8 mouse cellular contexts compared by ENCODE assay signal in genomic region chr5:91402339-91403211, GRCm38 (mm10). TPM values are rescaled to one million over a fixed set of nuclear protein-coding genes. Genes with fewer than 3 reads are reported as not detected.
DNase-seq lines count a peak whose midpoint lies in the region; ATAC-seq and TF ChIP-seq lines count a peak whose summit lies in the region.

Gene Btc (minus strand): TSS chr5:91402994.

- peak within 1 kb of the TSS; percentile 47 for H3K4me3 ChIP-seq in erythroblast, embryonic 14.5 days (replicated peaks)
- H3K4me3 ChIP-seq in embryonic fibroblast, embryonic 13.5 days (ENCODE audit: insufficient read depth, low read length), result peak within 1 kb of the TSS; percentile 43
- peak within 1 kb of the TSS; percentile 51 for H3K4me3 ChIP-seq in heart, embryonic 12.5 days
- peak within 1 kb of the TSS; percentile 54 for H3K4me3 ChIP-seq in kidney, embryonic 16.5 days (ENCODE audit: low read length)
- peak within 1 kb of the TSS; percentile 48 for H3K4me3 ChIP-seq in liver, embryonic 12.5 days

- no peak for TF ChIP-seq POLR2A in embryonic fibroblast, embryonic 13.5 days (IDR thresholded peaks at IDR 0.05; ENCODE audit: low read depth, low read length)

- peak within 1 kb of the TSS; percentile 81 for H3K9ac ChIP-seq in heart, embryonic 12.5 days
- peak within 1 kb of the TSS; percentile 68 for H3K9ac ChIP-seq in kidney, embryonic 16.5 days (replicated peaks; ENCODE audit: low read length)
- peak within 1 kb of the TSS; percentile 44; the same call in 1 of the 2 replicates for H3K9ac ChIP-seq in liver, embryonic 12.5 days

- ATAC-seq in erythroblast, adult 5-6 weeks (replicated peaks; ENCODE audit: low FRiP score, poor library complexity, severe bottlenecking), result no peak
- peak; percentile 67 for ATAC-seq in heart, embryonic 12.5 days (ENCODE audit: insufficient number of reproducible peaks, low FRiP score)
- ATAC-seq in kidney, embryonic 16.5 days (ENCODE audit: low FRiP score, low TSS enrichment), result peak; percentile 94
- peak; percentile 76 for ATAC-seq in liver, embryonic 12.5 days

- no peaks in the 10 kb centered on the region for H3K36me3 ChIP-seq in erythroblast, embryonic 14.5 days (ENCODE audit: control insufficient read depth)
- no peaks in the 10 kb centered on the region for H3K36me3 ChIP-seq in heart, embryonic 12.5 days
- no peaks in the 10 kb centered on the region for H3K36me3 ChIP-seq in kidney, embryonic 16.5 days (ENCODE audit: insufficient read depth, low read length)
- H3K36me3 ChIP-seq in liver, embryonic 12.5 days, result no peaks in the 10 kb centered on the region
- no peaks in the 10 kb centered on the region for H3K36me3 ChIP-seq in splenic B cell, adult 2 months (ENCODE audit: control insufficient read depth, insufficient read depth, low read length, poor library complexity, severe bottlenecking)

- no peaks in the 10 kb centered on the region for H3K27me3 ChIP-seq in erythroblast, embryonic 14.5 days (ENCODE audit: control insufficient read depth)
- no peaks in the 10 kb centered on the region for H3K27me3 ChIP-seq in heart, embryonic 12.5 days (replicated peaks)
- no peaks in the 10 kb centered on the region for H3K27me3 ChIP-seq in kidney, embryonic 16.5 days (ENCODE audit: insufficient read depth, low read length)
- no peaks in the 10 kb centered on the region for H3K27me3 ChIP-seq in liver, embryonic 12.5 days (replicated peaks)
- H3K27me3 ChIP-seq in splenic B cell, adult 2 months (ENCODE audit: control insufficient read depth, insufficient read depth, low read length, poor library complexity, severe bottlenecking), result no peaks in the 10 kb centered on the region

- H3K4me2 ChIP-seq in heart, embryonic 12.5 days, result peak within 1 kb of the TSS; percentile 87
- H3K4me2 ChIP-seq in kidney, embryonic 16.5 days (replicated peaks; ENCODE audit: low read depth, low read length), result peak within 1 kb of the TSS; percentile 66
- H3K4me2 ChIP-seq in liver, embryonic 12.5 days, result peak within 1 kb of the TSS; percentile 64

- peak; percentile 45 for TF ChIP-seq CTCF in embryonic fibroblast, embryonic 13.5 days (IDR thresholded peaks at IDR 0.05; ENCODE audit: borderline replicate concordance, insufficient read depth, low read length)

- 9% methylated on average over 19 of the region's 19 CpGs for WGBS in heart, embryonic 12.5 days
- 6% methylated on average over 19 of the region's 19 CpGs for WGBS in kidney, embryonic 16.5 days
- WGBS in liver, embryonic 12.5 days (ENCODE audit: insufficient replicate concordance), result 9% methylated on average over 19 of the region's 19 CpGs

- peak; percentile 73 for DNase-seq in naive thymus-derived CD4-positive, alpha-beta T cell, adult 2 months (ENCODE audit: low read depth)
- DNase-seq in splenic B cell, adult 2 months (ENCODE audit: low read depth, low spot score), result peak; percentile 22

- H3K4me1 ChIP-seq in erythroblast, embryonic 14.5 days (ENCODE audit: control insufficient read depth), result peaks cover 8% of the 10 kb centered on the region
- no peaks in the 10 kb centered on the region for H3K4me1 ChIP-seq in embryonic fibroblast, embryonic 13.5 days (ENCODE audit: control insufficient read depth, insufficient read depth, low read length)
- H3K4me1 ChIP-seq in heart, embryonic 12.5 days (replicated peaks), result peaks cover 3% of the 10 kb centered on the region; the same call in 1 of the 2 replicates
- no peaks in the 10 kb centered on the region for H3K4me1 ChIP-seq in kidney, embryonic 16.5 days (ENCODE audit: insufficient read depth, low read length)
- 0 out of 2 replicates have a peak, but pooled peaks cover 8% of the 10 kb centered on the region for H3K4me1 ChIP-seq in liver, embryonic 12.5 days

- H3K9me3 ChIP-seq in erythroblast, embryonic 14.5 days (ENCODE audit: control insufficient read depth, low read length), result no peaks in the 10 kb centered on the region
- H3K9me3 ChIP-seq in heart, embryonic 12.5 days (replicated peaks), result no peaks in the 10 kb centered on the region
- H3K9me3 ChIP-seq in kidney, embryonic 16.5 days (ENCODE audit: low read length), result no peaks in the 10 kb centered on the region
- no peaks in the 10 kb centered on the region for H3K9me3 ChIP-seq in liver, embryonic 12.5 days (replicated peaks)

- no peak within 1 kb of the TSS for H3K27ac ChIP-seq in embryonic fibroblast, embryonic 13.5 days (ENCODE audit: insufficient read depth, low read length)
- no peak within 1 kb of the TSS for H3K27ac ChIP-seq in heart, embryonic 12.5 days (ENCODE audit: poor library complexity, severe bottlenecking)
- peak within 1 kb of the TSS; percentile 77 for H3K27ac ChIP-seq in kidney, embryonic 16.5 days (ENCODE audit: low read length)
- H3K27ac ChIP-seq in liver, embryonic 12.5 days, result no peak within 1 kb of the TSS

RNA-seq across cellular contexts. Expression of gene Btc, which starts in this region (rescaled TPM):
- polyA plus RNA-seq in erythroblast, embryonic 14.5 days (2012), result not detected in 2 replicates
- total RNA-seq in erythroblast, adult 5-6 weeks (2015; ENCODE audit: low replicate concordance), result not detected in 2 replicates
- total RNA-seq in erythroblast, adult 5-6 weeks (2017; ENCODE audit: low replicate concordance), result not detected in 2 replicates
- polyA plus RNA-seq in embryonic fibroblast, embryonic 13.5 days (2011; ENCODE audit: insufficient read length, low read depth, missing spikeins), result 0.73 and 0.90 TPM in 2 replicates
- 0.78 and 1.3 TPM in 2 replicates for polyA plus RNA-seq in heart, embryonic 12.5 days (2016; fragmentation: Nextera tagmentation; extraction: Ambion mirVana)
- 8.7 and 11.7 TPM in 2 replicates for polyA plus RNA-seq in kidney, embryonic 16.5 days (2015; fragmentation: Nextera tagmentation; extraction: Ambion mirVana)
- polyA plus RNA-seq in liver, embryonic 12.5 days (2016; fragmentation: Nextera tagmentation; extraction: Ambion mirVana), result 0.08 and 0.33 TPM in 2 replicates

Comparison
In these comparisons a context has a peak if more than half of its experiments do, and no peak if none do; other contexts are left out.
1. Peak in ATAC-seq, H3K4me3 ChIP-seq, H3K9ac ChIP-seq and H3K4me2 ChIP-seq in liver, embryonic 12.5 days; RNA of the gene not detected or under 1 TPM.